Mouse (Mus musculus) heart, adult 2 months (tissue): ENCODE data around the gene Olfr9. TPM values are rescaled to one million over a fixed set of nuclear protein-coding genes. Genes with fewer than 3 reads are reported as not detected.

Experiments used
- DNase-seq, 2 experiments: peaks; one replicate each; pipeline ENCODE4 v3.0.0; 2021
- H3K27ac ChIP-seq: fragments of 200-600 bp; 2 replicates; pipeline ENCODE4 v1.8.1; 2022
- H3K27me3 ChIP-seq: fragments of 200-500 bp; 2 replicates; pipeline ENCODE4 v1.6.1; 2012; ENCODE audit warnings: mild to moderate bottlenecking, low read length, inconsistent platforms, mixed read lengths; ENCODE audit not compliant: control insufficient read depth, insufficient read depth
- H3K36me3 ChIP-seq: fragments of 200-500 bp; 2 replicates; pipeline ENCODE4 v1.6.1; 2012; ENCODE audit warnings: low read length, inconsistent platforms; ENCODE audit not compliant: control insufficient read depth, insufficient read depth
- H3K4me1 ChIP-seq: fragments of 200-500 bp; 2 replicates; pipeline ENCODE4 v1.6.1; 2011; ENCODE audit warnings: low read length; ENCODE audit not compliant: control insufficient read depth, insufficient read depth
- H3K4me3 ChIP-seq: fragments of 200-600 bp; 2 replicates; pipeline ENCODE4 v1.8.1; 2022
- H3K79me2 ChIP-seq: fragments of 200-500 bp; replicated peaks from 2 replicates; pipeline ENCODE4 v1.6.1; 2012; ENCODE audit warnings: mild to moderate bottlenecking, inconsistent platforms, low read length, moderate library complexity, mixed read lengths; ENCODE audit not compliant: control insufficient read depth, insufficient read depth
- H3K9ac ChIP-seq: fragments of 200-500 bp; 2 replicates; pipeline ENCODE4 v1.6.1; 2012; ENCODE audit warnings: low read depth, mild to moderate bottlenecking, control low read depth, inconsistent platforms, low read length, mixed read lengths
- CTCF ChIP-seq: fragments of 200-600 bp; IDR thresholded peaks from 2 replicates; pipeline ENCODE4 v1.8.1; 2022; ENCODE audit warnings: antibody characterized with exemption, mild to moderate bottlenecking, moderate library complexity
- EP300 ChIP-seq: fragments of 200-500 bp; IDR thresholded peaks from 2 replicates; pipeline ENCODE4 v1.6.1; 2011; ENCODE audit warnings: low read depth, low read length, control low read depth; ENCODE audit not compliant: insufficient read depth
- POLR2A ChIP-seq: fragments of 200-500 bp; IDR thresholded peaks from 2 replicates; pipeline ENCODE4 v1.6.1; 2011; ENCODE audit warnings: mild to moderate bottlenecking, low read depth, low read length, control low read depth; ENCODE audit not compliant: insufficient read depth
- WGBS: fragments of 180-500 bp; shearing (Covaris S2); methylation state at CpG from one replicate; pipeline ENCODE4 v1.1.7; 2018; 5-methylcytosine and 5-hydroxymethylcytosine counted together
- intact Hi-C: fragments of 180-260 bp; cut with DNase I; formaldehyde crosslinking; loops from one replicate; pipeline ENCODE4 v1.15.1; 2025
- polyA plus RNA-seq: library from polyadenylated mRNA; depleted of rRNA; stranded (reverse); fragments of >200 nt; gene quantifications from 2 replicates; pipeline ENCODE4 v1.2.3, GENCODE M21; 2012; rRNA removed
- total RNA-seq, 2 experiments: library from RNA; stranded (reverse); gene quantifications; 2 replicates each; pipeline ENCODE4 v1.2.3; 2021

Gene Olfr9
- total and polyA plus RNA-seq, 3 experiments: not detected

DNA sequence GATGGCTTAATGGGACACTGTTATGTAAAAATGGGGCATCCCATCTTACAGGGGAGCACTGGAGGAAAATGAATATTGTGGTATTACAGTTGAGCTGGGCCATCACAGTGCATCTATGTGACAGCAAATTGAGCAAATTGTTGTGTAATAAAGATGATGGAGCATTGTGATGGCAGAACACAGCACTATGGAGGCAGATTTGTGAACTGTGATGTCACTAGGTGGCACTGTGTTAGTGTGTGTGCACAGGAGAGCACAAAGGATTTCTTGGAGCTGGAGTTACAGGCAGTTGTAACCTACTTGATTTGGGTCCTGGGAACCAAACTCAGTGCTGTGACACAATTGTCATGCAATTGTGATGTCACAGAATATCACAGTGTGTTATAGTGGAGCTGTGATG lies 34.1 kb downstream of the Olfr9 start:
- Histone ChIP-seq H3K4me1 (no peaks in the 10 kb centered on the region), H3K79me2 (no peaks in the 10 kb centered on the region), H3K4me3 (no peak overlapping the region), H3K27ac (no peak overlapping the region), H3K9ac (no peak overlapping the region), H3K36me3 (no peaks in the 10 kb centered on the region), H3K27me3 (no peaks in the 10 kb centered on the region)
- intact Hi-C loops: no loop called here
- no peak for DNase-seq
- no peak for TF ChIP-seq POLR2A
- no peak for TF ChIP-seq EP300
- no peak for TF ChIP-seq CTCF

DNA sequence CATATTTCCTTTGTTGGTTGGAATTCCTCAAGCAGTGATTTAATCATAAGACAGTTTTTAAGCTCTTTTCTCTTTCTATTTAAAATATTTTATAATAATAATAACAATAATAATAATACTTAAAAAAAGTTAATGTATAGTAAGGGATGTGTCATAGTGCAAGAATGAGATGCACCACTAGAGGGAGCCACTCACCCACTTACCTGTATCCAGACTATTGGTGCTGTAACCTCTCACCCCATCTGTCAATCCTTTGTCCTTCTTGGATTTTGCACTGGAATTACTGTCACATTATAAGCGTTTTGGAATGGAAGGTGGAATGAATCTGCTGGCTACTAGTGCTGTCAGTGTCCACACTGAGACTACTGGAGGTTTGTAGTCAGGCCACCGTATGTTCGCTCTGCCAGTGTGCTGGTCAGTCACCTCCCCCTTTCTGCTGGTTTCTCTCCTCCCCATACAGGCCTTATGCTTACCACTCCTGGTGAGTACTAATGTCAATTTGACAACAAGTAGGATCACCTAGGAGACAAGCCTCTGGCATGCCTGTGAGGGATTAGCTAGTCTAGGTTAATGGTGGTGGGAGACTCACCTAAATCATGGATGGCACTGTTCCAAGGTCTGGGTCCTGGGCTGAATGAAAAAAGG lies 36.9 kb downstream of the Olfr9 start:
- Histone ChIP-seq H3K27me3 (no peaks in the 10 kb centered on the region), H3K4me1 (no peaks in the 10 kb centered on the region), H3K4me3 (no peak overlapping the region), H3K36me3 (no peaks in the 10 kb centered on the region), H3K79me2 (no peaks in the 10 kb centered on the region), H3K9ac (no peak overlapping the region), H3K27ac (no peak overlapping the region)
- intact Hi-C loops: no loop called here
- 64% methylated on average over 3 of the region's 3 CpGs for WGBS
- TF ChIP-seq POLR2A (no peak), EP300 (no peak), CTCF (peak; percentile 70)
- no peak for DNase-seq

DNA sequence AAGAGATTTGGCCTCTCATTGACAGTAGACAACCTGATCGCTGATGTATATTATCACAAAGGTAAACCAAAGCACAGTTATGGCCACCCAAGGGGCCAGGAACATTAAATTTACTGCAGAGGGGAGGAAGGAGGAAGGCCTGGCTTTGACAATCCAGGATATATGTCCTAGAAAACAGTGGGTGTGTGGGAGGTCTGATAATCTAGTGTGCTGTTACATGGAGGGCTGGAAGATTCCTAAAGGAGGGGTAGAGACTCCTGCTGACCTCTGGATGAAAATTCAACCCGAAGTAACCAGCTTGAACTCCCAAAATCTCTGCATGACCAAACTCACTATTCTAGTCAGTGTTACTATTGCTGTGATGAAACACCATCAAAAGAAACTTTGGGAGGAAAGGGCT lies 39.1 kb downstream of the Olfr9 start:
- Histone ChIP-seq H3K9ac (no peak overlapping the region), H3K4me1 (no peaks in the 10 kb centered on the region), H3K36me3 (no peaks in the 10 kb centered on the region), H3K4me3 (no peak overlapping the region), H3K27ac (no peak overlapping the region), H3K79me2 (no peaks in the 10 kb centered on the region), H3K27me3 (no peaks in the 10 kb centered on the region)
- DNase-seq: no peak
- TF ChIP-seq CTCF (no peak), POLR2A (no peak), EP300 (no peak)
- 63% methylated on average over 2 of the region's 2 CpGs for WGBS
- intact Hi-C loops: no loop called here

DNA sequence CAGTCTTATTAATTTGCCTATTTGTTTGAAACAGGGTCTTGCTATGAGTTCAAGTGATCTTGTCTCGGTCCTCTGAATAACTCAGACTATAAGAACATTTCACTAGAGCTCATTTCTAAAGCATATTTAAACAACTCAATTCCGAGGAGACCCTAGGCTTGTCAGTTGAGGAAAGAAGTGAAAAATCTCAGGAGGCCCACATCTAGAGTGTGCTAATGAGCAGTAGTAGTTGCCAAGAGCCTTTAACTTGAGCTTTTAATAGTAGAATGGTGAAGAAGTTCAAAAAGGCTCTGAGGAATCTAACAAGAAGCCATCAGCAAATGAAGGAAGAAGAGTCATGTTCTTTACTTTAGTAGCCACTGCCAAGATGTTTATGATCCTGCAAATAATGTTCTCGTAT lies 50.6 kb downstream of the Olfr9 start, which contains the start of gene Olfr764-ps1:
Gene Olfr764-ps1 (minus strand): TSS at position 101 of the 400 bp plus-strand sequence.
- no peak within 1 kb of the TSS for H3K9ac ChIP-seq
- H3K36me3 ChIP-seq: no peaks in the 10 kb centered on the region
- intact Hi-C loops: no loop called here
- H3K27me3 ChIP-seq: no peaks in the 10 kb centered on the region
- 66% methylated on average over 3 of the region's 3 CpGs for WGBS
- no peak within 1 kb of the TSS for H3K4me3 ChIP-seq
- no peak for DNase-seq
- H3K27ac ChIP-seq: no peak within 1 kb of the TSS
- TF ChIP-seq POLR2A (no peak), EP300 (no peak), CTCF (no peak)
- no peaks in the 10 kb centered on the region for H3K79me2 ChIP-seq
- no peaks in the 10 kb centered on the region for H3K4me1 ChIP-seq

Other genes starting within 250 kb of the Olfr9 start
- 10 to 100 TPM; 11.2 to 12.6 TPM for gene Dgka, start 244.6 kb upstream of the Olfr9 start, total RNA-seq
- 17.5 and 20.3 TPM in 2 replicates for gene Dgka, start 244.6 kb upstream of the Olfr9 start, polyA plus RNA-seq
- 1 to 10 TPM; 8.6 to 9.4 TPM for gene Pym1, start 241.5 kb upstream of the Olfr9 start, total RNA-seq
- gene Pym1, start 241.5 kb upstream of the Olfr9 start, polyA plus RNA-seq: 7.9 and 10.8 TPM in 2 replicates
- 1 to 10 TPM; 2.8 to 4.4 TPM for gene Mmp19, start 198.5 kb upstream of the Olfr9 start, total RNA-seq
- 3.1 and 4.4 TPM in 2 replicates for gene Mmp19, start 198.5 kb upstream of the Olfr9 start, polyA plus RNA-seq
- gene Dnajc14, start 185.4 kb upstream of the Olfr9 start, total RNA-seq: 10 to 100 TPM; 34.1 to 36.4 TPM
- 8.4 and 11.3 TPM in 2 replicates for gene Dnajc14, start 185.4 kb upstream of the Olfr9 start, polyA plus RNA-seq
- gene Tmem198b, start 185.1 kb upstream of the Olfr9 start, total RNA-seq: 1 to 10 TPM; 4.7 to 5.4 TPM
- gene Tmem198b, start 185.1 kb upstream of the Olfr9 start, polyA plus RNA-seq: 11.2 and 11.9 TPM in 2 replicates
- 10 to 100 TPM; 37.2 to 43.4 TPM for gene Sarnp, start 172.1 kb upstream of the Olfr9 start, total RNA-seq
- gene Sarnp, start 172.1 kb upstream of the Olfr9 start, polyA plus RNA-seq: 14.3 and 25.5 TPM in 2 replicates
- 1 to 10 TPM; 7.8 to 8.1 TPM for gene Ormdl2, start 167.8 kb upstream of the Olfr9 start, total RNA-seq
- gene Ormdl2, start 167.8 kb upstream of the Olfr9 start, polyA plus RNA-seq: 15.3 and 23.3 TPM in 2 replicates
- 1 to 10 TPM; 2.0 to 2.5 TPM for gene Gdf11, start 97.7 kb upstream of the Olfr9 start, total RNA-seq
- gene Gdf11, start 97.7 kb upstream of the Olfr9 start, polyA plus RNA-seq: 0.78 and 1.1 TPM in 2 replicates
- 100 to 1,000 TPM; 132 to 156 TPM for gene Cd63, start 88.4 kb upstream of the Olfr9 start, total RNA-seq
- 83.2 and 101 TPM in 2 replicates for gene Cd63, start 88.4 kb upstream of the Olfr9 start, polyA plus RNA-seq
- gene Rdh5, start 66.5 kb upstream of the Olfr9 start, total RNA-seq: 1 to 10 TPM; 5.2 to 5.9 TPM
- 19.4 and 24.9 TPM in 2 replicates for gene Rdh5, start 66.5 kb upstream of the Olfr9 start, polyA plus RNA-seq
- 100 to 1,000 TPM; 181 to 201 TPM for gene Bloc1s1, start 65.4 kb upstream of the Olfr9 start, total RNA-seq
- 229 and 234 TPM in 2 replicates for gene Bloc1s1, start 65.4 kb upstream of the Olfr9 start, polyA plus RNA-seq
- gene Itga7, start 55.6 kb upstream of the Olfr9 start, total RNA-seq: 100 to 1,000 TPM; 140 to 155 TPM
- gene Itga7, start 55.6 kb upstream of the Olfr9 start, polyA plus RNA-seq: 151 and 206 TPM in 2 replicates
- gene Mettl7b, start 28.4 kb upstream of the Olfr9 start, total RNA-seq: not detected
- 0.18 and 0.53 TPM in 2 replicates for gene Mettl7b, start 28.4 kb upstream of the Olfr9 start, polyA plus RNA-seq
- not detected for gene Olfr763, start 21.4 kb downstream of the Olfr9 start, total RNA-seq
- gene Olfr763, start 21.4 kb downstream of the Olfr9 start, polyA plus RNA-seq: not detected in 2 replicates
- gene Olfr764-ps1, start 50.5 kb downstream of the Olfr9 start, total RNA-seq: not detected
- not detected in 2 replicates for gene Olfr764-ps1, start 50.5 kb downstream of the Olfr9 start, polyA plus RNA-seq
- gene Olfr765, start 60.6 kb downstream of the Olfr9 start, total RNA-seq: not detected
- gene Olfr765, start 60.6 kb downstream of the Olfr9 start, polyA plus RNA-seq: not detected in 2 replicates
- gene Olfr766-ps1, start 79.5 kb downstream of the Olfr9 start, total RNA-seq: not detected
- gene Olfr766-ps1, start 79.5 kb downstream of the Olfr9 start, polyA plus RNA-seq: not detected in 2 replicates
- gene Olfr767, start 93.5 kb downstream of the Olfr9 start, total RNA-seq: not detected
- not detected in 2 replicates for gene Olfr767, start 93.5 kb downstream of the Olfr9 start, polyA plus RNA-seq
- gene Olfr768, start 109.9 kb downstream of the Olfr9 start, total RNA-seq: not detected
- gene Olfr768, start 109.9 kb downstream of the Olfr9 start, polyA plus RNA-seq: not detected in 2 replicates
- gene Olfr769, start 128.4 kb downstream of the Olfr9 start, total RNA-seq: not detected
- gene Olfr769, start 128.4 kb downstream of the Olfr9 start, polyA plus RNA-seq: not detected in 2 replicates
- gene Olfr770, start 149.6 kb downstream of the Olfr9 start, total RNA-seq: not detected
- not detected in 2 replicates for gene Olfr770, start 149.6 kb downstream of the Olfr9 start, polyA plus RNA-seq
- not detected for gene Olfr771, start 175.3 kb downstream of the Olfr9 start, total RNA-seq
- not detected in 2 replicates for gene Olfr771, start 175.3 kb downstream of the Olfr9 start, polyA plus RNA-seq
- not detected for gene Olfr772, start 188.5 kb downstream of the Olfr9 start, total RNA-seq
- not detected in 2 replicates for gene Olfr772, start 188.5 kb downstream of the Olfr9 start, polyA plus RNA-seq
- not detected for gene Olfr773, start 198.0 kb downstream of the Olfr9 start, total RNA-seq
- gene Olfr773, start 198.0 kb downstream of the Olfr9 start, polyA plus RNA-seq: not detected in 2 replicates
- not detected for gene Olfr774, start 246.8 kb downstream of the Olfr9 start, total RNA-seq
- not detected in 2 replicates for gene Olfr774, start 246.8 kb downstream of the Olfr9 start, polyA plus RNA-seq